Mouse (Mus musculus): ENCODE data around the gene Gm3047. TPM values are rescaled to one million over a fixed set of nuclear protein-coding genes. Genes with fewer than 3 reads are reported as not detected.
"Not testable (repeated sequence)": the region's sequence is repeated elsewhere in the genome, so short reads cannot be mapped to it uniquely, and the experiment has no call there.

Gm3047 gene
- not detected in 2 replicates for total RNA-seq (2021)
- long read RNA-seq, result 0 reads

DNA sequence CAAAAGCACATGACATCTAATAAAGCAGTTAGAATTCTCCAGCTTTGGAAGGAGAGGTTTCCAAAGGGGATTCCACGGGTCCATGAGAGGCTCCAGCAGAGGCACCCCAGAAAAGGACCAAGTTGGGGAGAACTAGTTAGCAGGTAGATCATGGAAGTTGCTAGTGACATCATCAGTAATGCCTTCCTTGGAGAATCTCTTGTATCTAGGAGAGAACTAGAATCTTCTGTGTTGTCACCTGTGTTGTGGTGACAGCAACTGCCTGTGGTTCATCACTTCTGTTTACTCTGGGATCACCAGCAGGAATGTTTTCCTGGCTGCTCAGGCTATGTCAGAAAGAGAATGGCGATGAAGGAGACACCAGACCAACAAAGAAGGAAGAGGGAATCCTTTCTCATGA is at the start of gene Gm3047:
Gm3047 (plus strand) TSS at position 301 of the 400 bp plus-strand sequence.
- not testable (repeated sequence) for DNase-seq

Other genes starting within 250 kb of the Gm3047 start
- not detected in 2 replicates for gene Gm3149, start 238.1 kb upstream of the Gm3047 start, total RNA-seq (2021)
- 0.18 TPM in 1 of 2 replicates, not detected in the other for gene 2610042L04Rik, start 220.6 kb upstream of the Gm3047 start, total RNA-seq (2021)
- gene Gm3159, start 157.9 kb upstream of the Gm3047 start, total RNA-seq (2021), result not detected in 2 replicates
- 0.18 TPM in 1 of 2 replicates, not detected in the other for gene Gm3164, start 140.0 kb upstream of the Gm3047 start, total RNA-seq (2021)
- not detected in 2 replicates for gene Gm3173, start 124.4 kb upstream of the Gm3047 start, total RNA-seq (2021)
- gene Gm3182, start 73.7 kb upstream of the Gm3047 start, total RNA-seq (2021), result not detected in 2 replicates
- gene Gm8159, start 76.9 kb downstream of the Gm3047 start, total RNA-seq (2021), result not detected in 2 replicates
- not detected in 2 replicates for gene Gm3239, start 108.8 kb downstream of the Gm3047 start, total RNA-seq (2021)
- not detected in 2 replicates for gene Gm7876, start 153.8 kb downstream of the Gm3047 start, total RNA-seq (2021)
- gene Gm3252, start 171.4 kb downstream of the Gm3047 start, total RNA-seq (2021), result not detected in 2 replicates
- gene Gm9602, start 220.9 kb downstream of the Gm3047 start, total RNA-seq (2021), result not detected in 2 replicates

Measured in adrenal gland, postnatal 25 days (tissue).